8 mouse cellular contexts compared by ENCODE assay signal in genomic region chr13:91881837-91882480, GRCm38 (mm10). TPM values are rescaled to one million over a fixed set of nuclear protein-coding genes. Genes with fewer than 3 reads are reported as not detected.
DNase-seq lines count a peak whose midpoint lies in the region; ATAC-seq lines count a peak whose summit lies in the region.

No protein-coding gene starts in this region.

- no peak for ATAC-seq in liver, embryonic 11.5 days (replicated peaks; ENCODE audit: low FRiP score)
- peak; percentile 53; the same call in 1 of the 2 replicates for ATAC-seq in hindbrain, embryonic 14.5 days (ENCODE audit: low FRiP score)
- ATAC-seq in limb, embryonic 11.5 days (ENCODE audit: insufficient number of reproducible peaks, low FRiP score, low TSS enrichment, low read depth) = no peak

- no peaks in the 10 kb centered on the region for H3K36me3 ChIP-seq in liver, embryonic 11.5 days (ENCODE audit: control insufficient read depth, insufficient read depth, low read length)
- no peaks in the 10 kb centered on the region for H3K36me3 ChIP-seq in hindbrain, embryonic 14.5 days (replicated peaks; ENCODE audit: control insufficient read depth, insufficient read depth)
- H3K36me3 ChIP-seq in limb, embryonic 11.5 days (ENCODE audit: control insufficient read depth, insufficient read depth, low read length) = no peaks in the 10 kb centered on the region

- H3K4me1 ChIP-seq in liver, embryonic 11.5 days (replicated peaks; ENCODE audit: control insufficient read depth, insufficient read depth, low read length) = no peaks in the 10 kb centered on the region
- no peaks in the 10 kb centered on the region for H3K4me1 ChIP-seq in hindbrain, embryonic 14.5 days (replicated peaks; ENCODE audit: control insufficient read depth, insufficient read depth, low read length)
- H3K4me1 ChIP-seq in limb, embryonic 11.5 days (ENCODE audit: control insufficient read depth, insufficient read depth, low read length) = no peaks in the 10 kb centered on the region

- no peak overlapping the region for H3K4me2 ChIP-seq in liver, embryonic 11.5 days
- no peak overlapping the region for H3K4me2 ChIP-seq in hindbrain, embryonic 14.5 days (replicated peaks)
- H3K4me2 ChIP-seq in limb, embryonic 11.5 days (ENCODE audit: low read depth, severe bottlenecking) = no peak overlapping the region

- H3K4me3 ChIP-seq in liver, embryonic 11.5 days (ENCODE audit: low read depth, low read length) = no peak overlapping the region
- no peak overlapping the region for H3K4me3 ChIP-seq in hindbrain, embryonic 14.5 days (replicated peaks; ENCODE audit: low read length)
- H3K4me3 ChIP-seq in limb, embryonic 11.5 days (ENCODE audit: low read depth, low read length) = no peak overlapping the region

- H3K27me3 ChIP-seq in liver, embryonic 11.5 days (replicated peaks; ENCODE audit: control insufficient read depth, insufficient read depth, low read length) = no peaks in the 10 kb centered on the region
- H3K27me3 ChIP-seq in hindbrain, embryonic 14.5 days (ENCODE audit: control insufficient read depth, insufficient read depth, low read length) = no peaks in the 10 kb centered on the region
- H3K27me3 ChIP-seq in limb, embryonic 11.5 days (ENCODE audit: control insufficient read depth, insufficient read depth, low read length) = no peaks in the 10 kb centered on the region

- DNase-seq in liver (peak; percentile 14), ZHBTc4 (ENCODE audit: low read depth, low spot score) (peak; percentile 68)
- DNase-seq in liver, embryonic 11.5 days (ENCODE audit: low spot score) = no peak
- peak; percentile 73 for DNase-seq in embryo, embryonic 11 days
- peak; percentile 79 for DNase-seq in hindbrain, embryonic 14.5 days (ENCODE audit: low spot score)
- peak; percentile 75 for DNase-seq in limb, embryonic 11.5 days (ENCODE audit: low spot score)
- peak; percentile 76 for DNase-seq in retina, postnatal 1 day
- DNase-seq in ovary, postnatal 10 days (ENCODE audit: low spot score) = no peak

- H3K9ac ChIP-seq in liver, embryonic 11.5 days (ENCODE audit: low read depth, low read length) = no peak overlapping the region
- H3K9ac ChIP-seq in hindbrain, embryonic 14.5 days = no peak overlapping the region
- no peak overlapping the region for H3K9ac ChIP-seq in limb, embryonic 11.5 days (ENCODE audit: low read length)

- H3K9me3 ChIP-seq in liver, embryonic 11.5 days (ENCODE audit: control insufficient read depth, low read length) = no peaks in the 10 kb centered on the region
- no peaks in the 10 kb centered on the region for H3K9me3 ChIP-seq in hindbrain, embryonic 14.5 days (ENCODE audit: control insufficient read depth, low read length)
- no peaks in the 10 kb centered on the region for H3K9me3 ChIP-seq in limb, embryonic 11.5 days (ENCODE audit: control insufficient read depth, low read length)

- H3K27ac ChIP-seq in liver, embryonic 11.5 days (ENCODE audit: low read depth, low read length) = no peak overlapping the region
- no peak overlapping the region for H3K27ac ChIP-seq in hindbrain, embryonic 14.5 days
- H3K27ac ChIP-seq in limb, embryonic 11.5 days (replicated peaks; ENCODE audit: low read depth, low read length) = no peak overlapping the region

- 58% methylated on average over 9 of the region's 9 CpGs for WGBS in liver, embryonic 11.5 days
- 64% methylated on average over 9 of the region's 9 CpGs for WGBS in hindbrain, embryonic 14.5 days
- 60% methylated on average over 9 of the region's 9 CpGs for WGBS in limb, embryonic 11.5 days

RNA-seq across cellular contexts. Expression of gene Ckmt2, which starts 5.3 kb away (rescaled TPM):
- polyA plus RNA-seq in liver, embryonic 11.5 days (2014; fragmentation: Nextera tagmentation; extraction: Ambion mirVana) = not detected in 2 replicates
- 0.17 TPM in 1 of 2 replicates, not detected in the other for polyA plus RNA-seq in hindbrain, embryonic 14.5 days (2014; fragmentation: Nextera tagmentation; extraction: Ambion mirVana)
- polyA plus RNA-seq in limb, embryonic 11.5 days (2014; fragmentation: Nextera tagmentation; extraction: Ambion mirVana) = 0.21 TPM in 1 of 2 replicates, not detected in the other

Comparison
In these comparisons a context has a peak if more than half of its experiments do, and no peak if none do; other contexts are left out.
1. DNase-seq: peak in liver (single experiment), ZHBTc4 (single experiment), embryo, embryonic 11 days (single experiment), hindbrain, embryonic 14.5 days (single experiment), limb, embryonic 11.5 days (single experiment) and retina, postnatal 1 day (single experiment); none in liver, embryonic 11.5 days (single experiment) and ovary, postnatal 10 days (single experiment).